Mouse (Mus musculus): ENCODE measurements at regions not wholly inside any gene's neighbourhood (a gene's known extent, or its start where the extent isn't known, plus 50 kb on each side); places are given as distances from the start of the nearest gene placed in this dataset.
A peak's percentile ranks its signal among the peaks of the same experiment; 100 is the strongest.

GRCm38 (mm10) chr3:48911758-48912157 is 845.4 kb downstream of the Pcdh18 start:
- no peak for DNase-seq

GRCm38 (mm10) chr3:48890403-48890802 is 866.7 kb downstream of the Pcdh18 start:
- no peak for DNase-seq

GRCm38 (mm10) chr3:48887885-48888284 is 869.2 kb downstream of the Pcdh18 start:
- no peak for DNase-seq

GRCm38 (mm10) chr3:48869527-48869926 is 887.6 kb downstream of the Pcdh18 start:
- no peak for DNase-seq

GRCm38 (mm10) chr3:48846049-48846653 is 911.0 kb downstream of the Pcdh18 start:
- peak; percentile 25 for DNase-seq

- DNase-seq = no peak
Measured at GRCm38 (mm10) chr3:48840692-48841091, 916.4 kb downstream of the Pcdh18 start.

GRCm38 (mm10) chr3:48823360-48823759 is 933.8 kb downstream of the Pcdh18 start:
- DNase-seq = no peak

- no peak for DNase-seq
Measured at GRCm38 (mm10) chr3:48804398-48804797, 952.7 kb downstream of the Pcdh18 start.

- no peak for DNase-seq
Measured at GRCm38 (mm10) chr3:48771709-48772108, 985.4 kb downstream of the Pcdh18 start.

Data from cerebellum, adult 11 months (tissue).